Mouse (Mus musculus): ENCODE results near the gene Cdc6.

The Cdc6 gene

DNA sequence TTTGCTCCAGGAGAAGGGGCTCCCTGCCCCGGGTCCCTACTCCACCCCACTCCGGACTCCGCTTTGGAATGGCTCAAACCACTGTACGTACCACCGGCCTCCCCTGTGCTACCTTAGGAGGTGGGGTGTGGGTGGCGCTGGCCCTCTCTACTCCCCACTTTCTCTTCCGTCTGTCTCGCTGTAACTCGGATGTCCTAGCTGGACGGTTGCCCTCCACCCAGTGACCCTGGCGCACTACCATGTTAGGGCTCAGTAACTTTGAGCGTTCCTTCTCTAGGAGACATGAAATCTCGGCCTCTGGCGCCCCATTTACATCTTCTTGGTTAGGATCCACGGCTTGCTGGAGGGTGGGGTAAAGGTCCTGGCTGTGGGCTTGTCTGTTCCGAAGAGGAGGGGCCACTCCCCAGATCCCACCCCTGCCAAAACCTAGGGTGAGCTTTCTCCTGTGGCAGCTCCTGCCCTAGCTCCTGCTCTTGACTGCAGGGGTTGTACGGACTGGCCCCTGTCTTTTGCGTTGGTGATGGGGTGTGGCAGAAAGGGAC lies 53.5 kb downstream of the Cdc6 start:
- DNase-seq (ENCODE audit: low spot score in 2 of 2) = no peak

DNA sequence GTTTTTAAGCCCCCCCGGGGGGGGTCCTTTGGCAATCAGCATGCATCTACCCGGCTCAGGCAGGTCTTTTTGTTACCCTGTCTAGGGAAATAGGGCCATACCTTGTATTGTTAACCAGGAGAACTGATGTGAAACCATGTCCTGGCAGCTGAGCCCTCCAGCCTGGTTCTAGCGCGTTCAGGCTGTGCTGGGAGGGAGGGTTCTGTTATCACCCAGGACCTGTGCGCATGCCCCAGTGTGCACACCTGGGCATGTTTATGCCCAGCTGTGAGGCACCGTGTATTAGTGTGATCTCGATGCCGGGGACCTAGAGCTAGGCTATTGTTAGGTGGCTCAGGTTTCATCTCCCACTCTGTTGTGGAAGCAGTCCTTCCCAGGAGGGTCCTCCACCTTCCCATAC lies 54.2 kb downstream of the Cdc6 start:
- DNase-seq (ENCODE audit: low spot score in 2 of 2) = peak in 1 of 2 experiments; percentile 52

DNA sequence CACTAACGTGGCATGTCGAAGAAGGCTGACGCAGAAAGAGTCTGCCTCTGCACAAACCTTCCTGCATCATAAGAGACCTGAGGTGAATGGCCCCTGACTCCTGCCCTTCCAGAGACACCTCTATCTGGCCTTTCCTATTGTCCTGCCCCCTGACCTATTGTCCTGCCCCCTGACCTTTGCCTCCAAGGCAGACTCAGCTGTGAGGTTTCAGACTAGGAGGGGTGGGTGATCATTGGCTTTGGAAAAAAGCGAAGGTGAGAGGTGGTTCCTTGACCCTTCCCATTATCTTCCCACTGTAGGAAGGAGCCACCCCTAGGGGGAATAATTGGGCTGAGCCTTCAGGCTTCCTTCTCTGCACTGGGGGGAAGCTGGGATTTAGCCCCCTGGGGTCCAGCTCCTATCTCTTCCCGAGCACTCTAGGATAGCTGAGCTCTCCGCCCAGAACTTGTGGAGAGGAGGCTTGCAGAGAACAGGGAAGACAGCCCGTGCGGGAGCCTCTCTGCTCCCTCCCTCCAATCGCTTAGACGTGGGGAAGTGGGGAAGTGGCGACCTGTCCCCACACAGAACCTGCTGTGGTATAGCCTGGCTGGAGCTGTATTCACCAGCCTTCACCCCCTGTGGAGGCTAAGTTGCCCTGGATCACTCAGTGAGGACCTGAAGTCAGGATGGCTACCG lies 55.0 kb downstream of the Cdc6 start:
- DNase-seq (ENCODE audit: low spot score in 2 of 2) = no peak

DNA sequence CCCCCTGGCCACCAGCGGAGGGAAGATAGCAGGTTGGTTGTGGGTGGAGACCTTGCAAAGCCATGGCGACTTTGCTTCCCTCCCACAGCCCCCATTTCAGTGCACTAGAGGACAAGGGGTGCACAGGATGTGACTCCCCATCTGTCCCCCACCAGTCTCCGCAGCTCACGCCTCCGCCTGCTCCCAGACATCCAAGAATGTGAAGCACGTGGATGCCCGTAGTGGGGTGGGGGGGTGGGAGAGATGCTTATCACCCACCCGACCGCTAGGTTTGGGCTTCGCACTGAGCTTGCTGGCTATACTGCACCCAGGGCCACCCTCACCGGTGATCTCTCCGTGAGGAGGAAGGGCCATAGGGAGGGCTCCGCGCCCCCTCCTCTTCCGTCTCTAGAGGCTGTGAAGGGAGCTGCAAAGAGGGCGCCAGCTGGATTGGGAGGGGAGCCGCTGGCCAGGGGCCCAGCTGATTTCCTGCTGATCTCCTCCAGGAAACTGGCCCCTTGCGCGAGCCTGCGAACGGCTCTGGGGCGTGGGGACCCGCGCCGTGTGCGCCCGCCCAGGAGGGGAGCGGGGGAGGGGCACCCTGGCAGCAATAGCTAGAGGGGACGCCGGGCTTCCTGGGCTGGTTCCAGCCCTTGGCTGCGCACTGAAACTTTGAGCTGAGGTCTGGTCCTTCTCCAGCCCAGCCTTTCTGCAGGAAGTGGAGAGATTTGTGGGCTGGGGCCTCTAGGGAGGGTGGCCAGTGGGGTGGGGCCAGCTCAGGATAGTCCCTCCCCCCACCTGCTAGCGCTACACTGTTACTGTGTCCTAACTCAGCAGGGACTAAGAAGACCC lies 55.8 kb downstream of the Cdc6 start:
- DNase-seq (ENCODE audit: low spot score in 2 of 2) = peak; percentile 49 to 52

DNA sequence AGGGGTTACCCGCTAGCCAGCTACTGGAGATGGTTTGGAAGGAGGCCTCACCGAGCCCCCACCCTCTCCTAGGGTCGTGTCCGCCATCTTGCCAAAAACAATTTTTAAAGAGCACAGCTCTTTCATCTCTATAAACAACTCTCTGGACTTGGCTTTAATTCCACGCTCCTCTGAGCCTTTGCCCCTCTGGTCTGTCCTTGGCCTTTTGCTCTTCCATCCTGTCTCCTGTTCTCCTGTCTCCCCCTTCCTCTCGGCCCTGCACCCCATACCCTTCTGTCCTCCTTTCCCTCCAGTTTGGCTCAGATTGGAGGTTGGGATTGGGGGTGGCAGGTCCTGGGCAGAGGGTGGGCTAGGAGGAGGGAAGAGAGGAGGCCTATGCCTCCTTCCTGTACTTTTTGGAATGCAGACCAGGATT lies 56.6 kb downstream of the Cdc6 start:
- DNase-seq (ENCODE audit: low spot score in 2 of 2) = no peak

DNA sequence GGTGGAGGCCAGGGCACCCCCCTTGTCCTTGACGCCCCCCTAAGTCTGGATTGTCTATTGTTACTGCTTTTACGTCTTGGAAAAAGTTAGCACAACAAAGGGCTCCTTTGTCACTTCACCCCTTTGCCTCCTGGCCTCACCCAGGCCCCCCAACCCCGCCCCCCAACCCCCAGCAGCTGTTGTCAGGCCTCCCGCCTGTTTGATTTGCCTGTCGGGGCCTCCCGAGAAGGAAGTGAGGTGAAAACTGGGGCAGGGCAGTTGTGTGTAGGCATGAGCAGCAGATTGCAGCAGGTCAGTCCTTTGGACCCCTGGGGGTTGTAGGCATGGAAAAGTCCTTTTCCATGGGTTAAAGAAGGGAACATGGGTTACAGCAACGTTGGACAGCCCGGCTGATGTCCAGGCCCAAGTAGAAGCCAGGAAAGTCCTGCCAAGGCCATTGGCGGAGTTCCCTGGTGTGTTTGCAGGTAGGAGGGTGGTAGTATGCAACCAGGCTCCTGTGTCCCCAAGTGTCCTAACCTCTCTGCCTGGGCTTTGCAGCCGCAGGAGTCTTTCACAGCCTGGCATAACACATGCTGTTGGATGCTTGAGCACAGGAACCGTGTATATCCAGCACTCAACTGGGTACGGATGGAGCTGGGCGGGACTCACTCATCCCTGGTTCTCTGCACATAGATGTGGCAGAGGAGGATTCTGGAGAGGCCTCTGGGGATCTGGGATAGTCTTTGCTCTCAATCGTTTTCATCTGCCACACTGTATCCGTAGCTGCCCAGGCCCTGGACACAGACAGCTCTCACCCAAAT lies 57.2 kb downstream of the Cdc6 start:
- no peak for DNase-seq (ENCODE audit: low spot score in 2 of 2)

DNA sequence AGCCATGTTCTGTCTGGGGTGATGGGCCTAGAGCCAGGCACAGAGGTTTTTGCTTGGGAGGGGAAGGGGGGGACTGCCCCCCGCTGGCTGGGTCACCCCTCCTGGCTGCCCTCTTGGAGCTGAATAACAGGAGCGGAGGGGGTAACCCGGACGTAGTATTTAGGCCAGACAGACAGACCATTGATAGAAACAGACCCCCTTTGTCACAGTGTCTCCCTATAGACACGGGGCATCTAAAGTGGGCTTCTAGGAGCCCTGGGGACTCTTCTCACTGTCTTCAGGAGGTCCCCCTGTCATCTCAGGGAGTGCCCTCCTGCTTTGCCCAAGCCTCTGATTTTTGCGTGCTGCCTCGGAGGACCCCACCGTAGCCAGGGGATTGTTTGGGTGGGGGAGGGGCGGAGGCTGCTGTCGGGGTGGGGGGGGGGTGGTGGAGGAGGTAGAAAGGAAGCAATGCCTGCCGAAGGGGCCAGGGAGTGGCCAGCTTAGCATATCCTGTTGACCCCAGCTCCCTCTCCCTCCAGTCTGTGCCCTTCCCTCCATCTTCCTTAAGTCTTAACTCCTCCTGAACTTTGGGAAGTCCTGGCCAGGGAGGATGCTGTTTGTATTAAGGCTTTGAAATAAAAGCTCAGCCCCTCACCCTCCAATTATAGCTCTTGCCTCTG lies 57.9 kb downstream of the Cdc6 start:
- no peak for DNase-seq (ENCODE audit: low spot score in 2 of 2)

DNA sequence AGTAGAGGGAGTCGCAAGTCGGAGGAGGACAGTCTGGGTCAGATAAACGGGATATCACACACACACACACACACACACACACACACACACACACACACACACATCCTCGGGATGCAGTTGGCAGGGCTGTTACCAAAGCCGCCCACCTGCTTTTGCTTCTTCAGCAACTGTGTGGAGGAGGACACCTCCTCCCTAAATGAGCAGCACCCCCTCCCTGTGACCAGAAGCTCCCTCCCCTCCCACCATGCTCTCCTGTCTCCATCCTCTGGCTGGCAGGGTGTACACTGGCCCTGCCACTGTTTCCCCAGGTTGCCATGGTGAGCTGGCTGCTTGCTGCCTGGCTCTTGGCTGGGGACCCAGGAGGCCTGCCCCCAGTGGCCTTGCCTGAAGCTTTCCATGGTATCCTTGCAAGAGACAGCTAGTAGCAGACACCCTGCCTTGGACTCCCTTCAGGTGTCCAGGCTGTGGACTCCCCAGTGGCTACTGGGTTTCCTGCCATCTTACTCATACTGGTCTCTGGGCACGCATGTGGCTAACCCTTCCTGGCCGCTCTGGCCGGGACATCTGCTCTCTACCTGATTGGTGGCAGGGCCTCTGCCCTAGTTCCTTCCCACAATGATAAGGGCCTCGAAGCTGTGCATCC lies 59.0 kb downstream of the Cdc6 start:
- no peak for DNase-seq (ENCODE audit: low spot score in 2 of 2)

DNA sequence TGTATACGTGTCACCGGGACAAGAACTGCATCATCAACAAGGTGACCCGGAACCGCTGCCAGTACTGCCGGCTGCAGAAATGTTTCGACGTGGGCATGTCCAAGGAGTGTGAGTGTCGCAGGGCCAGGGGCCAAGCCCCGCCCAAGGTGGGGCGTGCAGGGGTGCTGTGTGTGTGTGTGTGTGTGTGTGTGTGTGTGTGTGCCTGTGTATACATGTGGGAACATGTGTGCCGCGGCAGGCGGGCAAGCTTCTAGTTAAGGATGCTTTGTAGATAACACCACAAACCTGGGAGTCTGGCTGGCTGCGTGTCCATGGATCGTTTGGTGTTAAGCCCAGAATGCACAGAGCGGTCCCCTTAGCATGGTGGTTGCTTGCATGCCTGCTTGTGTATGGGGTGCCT lies 60.5 kb downstream of the Cdc6 start:
- DNase-seq (ENCODE audit: low spot score in 2 of 2) = no peak

DNA sequence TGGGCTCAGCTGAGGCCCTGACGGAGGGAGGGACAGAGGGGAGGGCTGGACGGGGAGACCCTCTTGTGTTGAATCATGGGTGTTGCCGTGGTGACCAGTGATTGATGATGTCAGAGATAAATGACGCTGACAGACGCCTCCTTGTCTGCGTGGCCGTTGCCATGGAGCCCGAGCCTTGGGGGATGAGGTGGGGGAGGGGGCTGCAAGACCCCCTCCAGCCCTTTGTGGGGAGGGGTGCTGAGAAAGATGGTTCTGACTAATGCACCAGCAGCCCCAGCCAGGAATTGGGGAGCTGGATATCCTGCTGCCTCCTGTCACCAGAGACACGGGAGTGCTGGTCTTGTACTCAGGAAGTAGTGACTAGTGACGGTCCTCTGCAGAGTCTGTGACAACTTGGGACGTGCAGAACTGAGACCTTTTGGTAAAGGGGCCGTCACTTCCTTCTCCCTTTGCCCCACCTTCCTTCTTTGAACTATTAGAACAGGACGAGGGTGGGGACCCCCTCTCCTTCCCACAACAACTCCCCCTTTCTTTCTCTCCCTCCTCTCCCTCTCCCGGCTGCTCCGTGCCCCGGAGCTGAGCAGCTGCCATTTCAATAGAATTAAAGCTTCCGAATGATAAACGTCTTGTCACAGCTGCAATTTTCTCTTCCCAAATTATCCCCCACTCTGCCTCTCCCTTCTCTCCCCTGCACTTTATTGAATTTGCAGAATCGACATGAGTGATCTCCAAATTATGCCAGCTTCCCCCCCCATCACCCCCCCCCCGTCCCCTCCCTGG lies 61.3 kb downstream of the Cdc6 start:
- no peak for DNase-seq (ENCODE audit: low spot score in 2 of 2)

DNA sequence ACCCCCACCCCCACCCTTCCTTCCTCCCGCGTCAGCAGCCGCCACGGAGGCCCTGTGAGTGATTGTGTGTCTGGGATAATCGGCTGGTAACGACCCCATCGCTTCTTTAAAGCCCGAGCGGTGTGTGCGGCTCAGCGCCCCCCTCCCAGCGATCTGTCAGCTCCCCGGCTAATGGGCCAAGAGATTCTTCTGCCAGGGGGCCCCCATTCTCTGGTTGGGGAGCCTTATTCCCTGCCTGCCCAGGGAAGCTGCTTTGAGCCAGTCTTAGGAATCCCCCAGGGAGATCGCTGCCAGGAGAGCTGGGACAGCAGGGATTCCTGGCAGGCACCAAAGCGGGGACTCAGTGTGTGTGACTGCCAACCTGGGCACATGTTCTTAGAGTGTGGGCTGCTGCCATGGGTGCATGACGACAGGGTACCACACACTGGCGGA lies 61.9 kb downstream of the Cdc6 start:
- no peak for DNase-seq (ENCODE audit: low spot score in 2 of 2)

DNA sequence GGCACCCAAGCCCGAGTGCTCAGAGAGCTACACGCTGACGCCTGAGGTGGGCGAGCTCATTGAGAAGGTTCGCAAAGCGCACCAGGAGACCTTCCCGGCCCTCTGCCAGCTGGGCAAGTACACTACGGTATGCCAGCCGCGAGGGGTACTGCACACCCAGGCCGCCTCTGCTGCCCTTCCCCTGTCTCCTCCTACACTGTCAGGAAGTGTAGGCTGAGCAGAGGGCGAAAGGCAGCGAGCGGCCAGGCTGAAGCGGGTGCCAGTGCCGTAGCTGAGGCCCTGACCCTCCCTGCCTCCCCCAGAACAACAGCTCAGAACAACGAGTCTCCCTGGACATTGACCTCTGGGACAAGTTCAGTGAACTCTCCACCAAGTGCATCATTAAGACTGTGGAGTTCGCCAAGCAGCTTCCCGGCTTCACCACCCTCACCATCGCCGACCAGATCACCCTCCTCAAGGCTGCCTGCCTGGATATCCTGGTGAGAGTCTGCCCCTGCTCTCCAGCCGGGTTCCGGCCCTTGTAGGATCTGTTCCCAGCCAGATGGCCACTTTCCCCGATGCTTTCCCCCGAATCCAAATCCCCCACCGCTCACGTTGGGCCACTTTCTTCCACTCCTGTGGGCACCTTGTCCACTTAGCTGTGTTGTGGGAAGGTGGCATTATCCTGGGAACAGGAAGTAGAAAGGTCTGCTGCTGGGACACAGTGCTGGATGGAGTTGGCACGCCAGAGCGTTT lies 62.8 kb downstream of the Cdc6 start:
- DNase-seq (ENCODE audit: low spot score in 2 of 2) = no peak

DNA sequence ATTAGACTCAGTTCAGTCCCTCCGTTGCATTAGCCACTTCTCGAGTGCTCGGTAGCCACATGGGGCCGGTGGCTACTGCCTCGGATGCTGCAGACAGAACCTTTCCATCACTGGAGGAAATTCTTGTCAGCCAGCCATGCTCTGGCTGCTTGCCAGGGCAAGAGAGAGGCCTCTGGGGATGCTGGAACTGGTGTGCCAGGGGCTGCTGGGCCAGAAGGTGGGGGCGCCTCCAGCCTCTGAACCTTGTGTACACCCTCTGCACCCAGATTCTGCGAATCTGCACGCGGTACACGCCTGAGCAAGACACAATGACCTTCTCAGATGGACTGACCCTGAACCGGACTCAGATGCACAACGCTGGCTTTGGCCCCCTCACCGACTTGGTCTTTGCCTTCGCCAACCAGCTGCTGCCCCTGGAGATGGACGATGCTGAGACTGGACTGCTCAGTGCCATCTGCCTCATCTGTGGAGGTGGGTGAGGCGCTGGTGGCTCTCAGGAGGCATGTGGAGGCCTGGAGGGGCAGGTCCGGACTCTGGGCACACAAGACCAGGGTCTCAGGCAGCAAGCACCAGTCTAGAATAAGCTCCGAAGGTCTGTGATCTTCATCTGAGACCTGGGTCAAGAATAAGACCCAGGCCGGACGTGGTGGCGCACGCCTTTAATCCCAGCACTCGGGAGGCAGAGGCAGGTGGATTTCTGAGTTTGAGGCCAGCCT lies 63.9 kb downstream of the Cdc6 start:
- DNase-seq (ENCODE audit: low spot score in 2 of 2) = no peak

DNA sequence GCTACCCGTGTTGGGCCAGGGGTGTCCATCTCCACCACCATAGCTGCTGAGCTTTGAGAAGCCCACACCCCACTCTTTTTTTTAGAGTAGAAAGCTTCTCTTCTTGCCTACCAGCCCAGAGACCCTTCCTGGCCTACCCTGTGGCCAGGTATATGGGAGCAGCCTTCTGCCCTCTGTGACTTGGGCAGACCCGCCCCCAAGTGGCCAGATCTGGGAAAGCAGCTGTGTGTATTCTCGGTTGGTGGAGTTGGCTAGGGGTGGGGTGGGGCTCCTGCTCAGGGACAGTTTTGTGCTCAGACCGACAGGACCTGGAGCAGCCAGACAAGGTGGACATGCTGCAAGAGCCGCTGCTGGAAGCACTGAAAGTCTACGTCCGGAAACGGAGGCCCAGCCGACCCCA lies 64.6 kb downstream of the Cdc6 start:
- DNase-seq (ENCODE audit: low spot score in 2 of 2) = peak; percentile 79 to 86

DNA sequence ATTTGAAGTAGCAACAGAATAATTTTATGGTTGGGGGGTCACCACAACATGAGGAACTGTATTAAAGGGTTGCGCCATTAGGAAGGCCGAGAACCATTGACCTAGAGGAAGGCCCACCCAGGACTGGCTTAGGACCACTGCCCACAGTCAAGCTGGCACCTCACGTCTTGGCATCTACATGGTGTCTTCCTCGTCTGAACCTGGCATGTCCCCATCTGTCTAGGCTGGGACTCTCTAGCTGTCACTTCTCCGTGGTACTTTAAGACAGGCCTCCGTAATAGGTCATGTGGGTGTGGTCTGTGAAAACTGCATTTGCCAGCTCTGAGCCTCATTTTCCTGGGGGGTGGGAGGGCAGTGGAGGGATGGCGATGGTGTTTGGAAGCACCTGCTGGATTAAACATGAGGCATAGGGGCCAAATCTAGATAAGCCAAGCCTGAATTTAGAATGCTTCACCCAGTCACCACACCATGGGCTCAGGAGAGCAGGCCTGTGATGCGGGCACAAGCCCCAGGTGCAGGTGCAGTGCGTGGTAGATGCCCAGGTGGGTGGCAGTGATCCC lies 65.3 kb downstream of the Cdc6 start:
- no peak for DNase-seq (ENCODE audit: low spot score in 2 of 2)

Data from natural killer cell, adult 2 months (primary cell).